Mouse (Mus musculus) c-Kit-positive CD71-positive TER-119-positive erythroid progenitor cells, embryonic 14.5 days (primary cell): ENCODE measurements around the gene St13.

Experiments used
- DNase-seq: peaks from one replicate; pipeline ENCODE4 v3.0.0-alpha.2; 2013; ENCODE audit warnings: low spot score

Gene St13

DNA sequence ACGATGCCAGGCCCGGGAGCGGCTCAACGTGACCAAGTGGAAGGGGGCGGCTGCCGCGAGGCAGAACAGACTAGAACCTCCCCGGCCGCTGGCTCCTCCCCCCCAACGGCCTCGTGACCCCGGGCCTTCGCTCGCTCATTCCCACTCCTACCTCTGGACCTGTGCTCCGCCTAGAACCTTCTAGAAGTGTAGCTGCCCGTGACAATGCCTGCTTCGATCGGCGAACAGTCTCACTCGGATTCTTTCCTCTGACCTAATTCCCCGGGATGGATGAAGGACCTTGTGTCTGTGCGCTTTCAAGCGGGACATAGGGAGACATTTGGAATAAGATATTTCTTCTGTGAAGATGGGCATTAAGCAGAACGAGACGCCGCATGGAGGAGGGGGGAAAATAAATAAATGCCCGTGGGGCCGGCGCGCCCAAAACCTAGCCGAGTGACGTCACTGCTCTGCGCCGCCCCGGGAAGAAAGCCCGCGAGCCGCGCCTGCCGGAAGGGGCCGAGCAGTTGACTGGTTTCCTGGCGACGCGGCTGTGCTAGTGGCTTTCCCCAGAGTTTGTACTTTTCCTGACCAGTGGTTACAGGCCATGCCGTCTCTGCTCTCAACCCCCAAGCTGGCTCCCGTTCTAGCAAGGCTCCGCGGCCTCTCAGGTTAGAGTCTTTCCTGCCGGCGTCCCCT is at the start of gene St13, which contains the start of gene Xpnpep3:
Gene St13 (minus strand): TSS at position 440 of the 678 bp plus-strand sequence.
Gene Xpnpep3 (plus strand): TSS at position 501 of the 678 bp plus-strand sequence.
- peak; percentile 96 for DNase-seq

DNA sequence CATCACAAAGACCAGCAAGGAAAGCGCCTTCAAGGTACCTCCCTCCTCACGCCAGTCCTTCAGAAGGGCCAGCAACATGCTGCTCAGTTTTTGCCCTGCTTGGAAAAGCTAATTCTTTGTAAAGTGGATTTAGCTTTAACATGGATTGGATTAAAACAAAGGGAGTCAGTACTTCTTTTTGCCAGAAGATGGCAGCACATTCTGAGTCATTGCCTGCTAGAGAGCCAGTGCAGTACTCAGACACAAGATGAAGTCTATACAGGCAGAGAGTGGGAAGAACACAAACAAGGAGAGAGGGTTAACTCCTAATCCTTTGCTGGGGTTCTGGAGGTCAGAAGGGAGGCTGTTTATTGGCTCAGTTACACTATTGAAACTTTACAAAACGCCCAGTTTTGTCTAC is 48.6 kb upstream of the St13 start:
- DNase-seq, result peak; percentile 71

DNA sequence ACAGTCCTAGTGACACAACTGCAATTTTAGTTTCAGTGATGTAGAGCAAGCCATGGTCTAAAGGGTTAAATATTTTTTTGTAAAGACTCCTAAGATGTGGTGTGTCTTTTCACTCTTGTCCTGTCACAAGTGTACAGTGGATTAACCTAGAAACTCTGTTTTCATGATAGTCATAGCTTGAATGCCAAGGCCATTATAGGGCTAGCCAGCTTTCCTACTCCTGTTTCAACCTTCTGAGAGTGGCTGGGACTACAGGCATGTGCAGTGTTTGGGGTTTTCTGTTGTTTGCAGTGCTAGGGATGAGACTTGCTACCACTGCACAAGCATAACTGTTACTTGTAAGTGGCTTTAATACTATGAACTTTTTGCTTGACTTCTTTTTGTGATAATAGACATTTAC is 39.4 kb upstream of the St13 start:
- no peak for DNase-seq

DNA sequence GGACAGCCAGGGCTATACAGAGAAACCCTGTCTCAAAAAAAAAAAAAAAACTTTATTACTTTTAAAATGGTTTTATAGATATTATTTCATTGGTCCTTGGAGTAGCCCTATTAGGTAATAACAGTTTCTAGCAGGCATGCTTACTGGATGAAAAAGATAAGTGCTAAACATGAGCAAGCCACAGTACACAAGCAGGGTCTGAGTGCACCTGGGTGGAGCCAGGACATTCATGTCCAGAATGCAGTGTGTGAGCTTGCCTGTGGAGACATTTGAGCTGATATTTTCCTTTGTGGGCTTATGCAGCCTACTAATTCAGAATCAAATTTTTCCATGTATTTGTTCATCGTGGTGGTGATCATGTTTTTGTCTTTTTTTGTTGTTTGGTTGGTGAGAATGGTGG is 38.5 kb upstream of the St13 start:
- DNase-seq, result no peak

DNA sequence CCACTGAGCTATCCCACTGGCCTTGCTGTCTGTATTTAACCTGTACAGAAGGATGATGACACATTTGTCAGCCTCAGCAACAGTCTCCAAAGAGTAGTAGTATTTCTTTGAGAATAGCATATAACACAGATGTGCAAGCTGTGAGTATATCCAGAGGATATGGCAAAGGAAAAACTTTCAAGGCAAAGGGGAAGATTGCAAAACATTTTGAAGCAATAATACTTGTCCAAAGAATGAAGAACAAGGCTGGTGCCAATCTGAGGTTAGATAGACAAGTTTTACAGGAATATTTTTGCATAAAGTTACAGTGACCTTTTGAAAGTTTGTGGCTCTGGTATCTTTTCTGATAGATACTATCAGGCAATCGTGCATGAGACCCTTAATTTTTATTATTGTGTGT is 31.3 kb upstream of the St13 start:
- no peak for DNase-seq

DNA sequence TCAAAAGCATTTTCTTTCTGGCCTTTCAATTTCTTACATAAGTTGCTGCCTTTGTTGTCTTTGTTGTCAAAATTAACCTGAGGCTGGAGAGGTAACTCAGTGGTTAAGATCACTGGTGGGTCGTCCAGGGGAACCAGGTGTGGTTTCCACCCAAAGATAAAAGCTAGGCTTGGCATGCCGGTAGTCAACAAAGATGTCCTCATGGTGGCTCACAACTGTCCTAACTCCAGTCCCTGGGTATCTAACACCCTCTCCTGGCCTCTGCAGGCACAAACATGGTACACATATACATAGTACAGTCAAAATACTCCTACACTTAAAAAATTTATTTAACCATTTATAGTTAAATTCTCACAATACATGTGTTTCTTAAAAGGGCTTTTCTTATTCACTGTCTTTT is 28.1 kb upstream of the St13 start:
- no peak for DNase-seq

DNA sequence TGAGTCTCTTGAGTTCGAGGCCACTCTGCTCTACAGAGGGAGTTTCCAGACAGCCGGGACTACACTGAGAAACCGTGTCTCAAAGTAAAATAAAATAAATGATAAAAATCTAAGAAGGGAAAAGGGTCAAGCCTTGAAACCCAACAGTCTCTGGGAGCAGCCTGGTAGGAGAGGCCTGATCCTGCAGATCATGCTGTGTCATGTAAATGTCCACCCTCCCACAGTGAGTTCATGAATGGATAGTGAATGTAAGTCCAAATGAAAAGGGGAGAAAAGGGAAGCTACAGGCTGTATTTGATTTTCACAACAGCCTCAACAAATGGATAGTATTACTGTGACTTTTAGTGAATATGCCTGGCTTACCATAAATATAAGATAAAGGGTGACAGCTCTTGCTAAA is 25.4 kb upstream of the St13 start:
- no peak for DNase-seq

DNA sequence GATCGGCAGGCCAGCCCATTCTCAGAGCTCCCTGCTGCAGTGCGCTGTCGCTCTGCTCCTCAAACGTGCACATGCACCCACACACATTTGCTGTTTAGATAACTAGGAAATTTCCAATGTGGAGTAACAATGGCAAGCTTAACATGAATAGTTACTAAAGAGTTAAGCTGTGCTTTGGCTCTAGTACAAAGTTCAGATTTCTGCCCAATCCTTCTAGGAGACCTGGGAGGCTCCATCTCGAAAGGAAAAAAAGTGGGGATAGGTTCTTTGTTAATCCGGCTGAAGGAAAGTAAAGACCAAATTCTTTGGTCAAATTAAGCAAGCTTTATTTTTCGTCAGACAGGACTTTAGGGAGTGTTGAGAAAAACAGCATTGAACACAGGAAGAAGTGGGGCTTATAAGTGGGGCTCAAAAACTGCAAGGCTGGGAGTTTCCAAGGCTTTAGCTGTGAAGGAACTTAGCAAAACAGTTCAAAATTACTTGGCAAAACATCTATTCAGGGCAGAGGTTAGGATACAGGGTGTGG is 22.3 kb upstream of the St13 start:
- DNase-seq, result no peak

DNA sequence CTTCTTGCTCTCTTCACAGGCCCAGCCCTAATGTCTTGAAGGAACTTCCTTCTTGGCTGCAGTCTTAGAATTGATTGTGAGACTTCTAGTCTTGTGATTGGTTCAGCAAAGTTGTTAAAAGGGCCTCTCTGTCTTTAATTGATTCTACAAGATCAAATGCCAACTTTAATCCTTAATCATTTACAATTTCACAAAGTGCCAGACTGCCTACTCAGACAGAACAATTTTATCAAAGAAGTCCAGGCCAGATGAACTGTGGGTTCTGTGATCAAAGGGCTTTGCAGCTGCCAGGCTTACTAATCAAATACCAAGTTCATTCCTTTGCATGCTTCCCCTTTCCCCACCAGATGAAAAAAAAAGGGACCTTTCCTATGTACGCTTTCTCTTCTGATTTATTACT is 21.6 kb upstream of the St13 start:
- DNase-seq, result no peak

DNA sequence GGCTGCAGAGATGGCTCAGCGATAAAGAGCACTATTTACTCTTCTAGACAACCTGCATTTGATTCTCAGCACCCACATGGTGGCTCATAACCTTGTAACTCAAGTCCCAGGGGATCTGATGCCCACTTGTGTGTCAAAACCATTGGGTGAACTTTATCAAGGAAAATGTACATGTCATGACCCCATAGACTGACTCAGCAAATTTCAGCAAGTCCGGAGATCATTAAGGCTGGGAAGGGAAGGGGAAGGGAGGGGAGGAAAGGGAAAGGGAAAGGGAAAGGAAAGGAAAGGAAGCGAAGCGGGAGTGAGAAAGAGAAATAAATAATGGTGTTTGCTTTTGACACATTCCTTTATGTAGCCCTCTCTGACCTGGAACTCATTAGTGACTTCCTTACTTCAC is 18.2 kb upstream of the St13 start:
- DNase-seq, result no peak

DNA sequence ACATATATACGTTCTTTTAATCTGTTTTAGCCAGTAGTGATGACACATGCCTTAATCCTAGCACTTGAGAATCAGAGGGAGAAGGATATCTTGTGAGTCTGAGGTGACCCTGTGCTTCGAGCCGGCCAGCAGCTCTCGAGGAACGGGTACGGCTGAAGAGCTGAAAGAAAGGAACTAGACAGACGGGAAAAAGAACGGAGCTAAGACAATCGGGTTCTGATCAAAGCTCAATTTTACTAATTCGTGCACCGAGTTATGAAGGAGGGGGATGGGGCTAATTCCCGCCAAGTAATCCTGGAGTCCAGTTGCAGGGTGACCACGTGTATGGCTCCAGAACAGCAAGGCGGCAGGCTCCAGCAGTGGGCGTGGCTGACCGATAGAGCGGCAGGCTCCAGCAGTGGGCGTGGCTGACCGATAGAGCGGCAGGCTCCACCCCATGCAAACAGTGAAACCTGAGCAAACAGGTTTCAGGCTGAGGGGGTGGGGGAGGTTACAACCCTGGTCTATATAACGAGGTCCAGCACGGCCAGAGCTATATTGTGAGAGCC is 17.0 kb upstream of the St13 start:
- peak; percentile 44 for DNase-seq

DNA sequence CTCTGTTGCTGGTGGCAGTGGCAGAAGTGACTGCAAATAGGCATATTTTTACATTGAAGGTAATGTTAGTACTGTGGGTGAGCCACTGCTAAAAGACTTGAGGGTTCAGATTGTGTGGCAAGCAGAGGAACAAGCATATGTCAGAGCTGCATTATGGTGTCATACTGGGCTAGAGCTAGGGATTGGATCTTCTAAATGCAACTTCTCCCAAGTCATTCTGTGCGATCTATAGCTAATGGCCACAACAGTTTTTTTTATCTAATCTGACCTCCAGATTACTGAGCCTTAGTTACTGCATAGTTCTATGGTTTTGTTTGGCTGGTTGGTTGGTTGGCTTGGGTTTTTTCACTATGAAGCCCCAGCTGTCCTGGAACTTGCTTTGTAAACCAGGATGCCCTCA is 8.3 kb upstream of the St13 start, which contains the start of gene Dnajb7:
Gene Dnajb7 (minus strand): TSS at position 101 of the 400 bp plus-strand sequence.
- no peak for DNase-seq

DNA sequence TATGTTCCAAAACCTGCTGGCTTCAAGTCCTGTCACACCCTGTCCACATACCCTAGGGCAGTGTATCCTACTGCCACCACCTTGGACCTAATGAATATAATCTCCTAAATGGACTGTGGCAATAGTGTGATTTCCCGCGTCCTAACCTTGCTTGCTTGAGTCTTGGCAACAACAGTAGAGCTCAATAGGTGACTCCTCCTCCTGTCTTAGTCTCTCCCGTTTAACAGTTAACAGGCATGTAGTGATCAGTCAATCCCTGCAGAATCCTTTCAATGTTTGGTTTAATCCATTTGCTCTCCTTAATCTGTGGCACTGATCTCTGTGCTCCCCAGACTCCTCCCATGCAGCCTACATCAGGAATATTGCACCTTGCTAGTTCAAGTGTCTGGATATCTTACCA is 5.1 kb upstream of the St13 start:
- DNase-seq, result no peak

DNA sequence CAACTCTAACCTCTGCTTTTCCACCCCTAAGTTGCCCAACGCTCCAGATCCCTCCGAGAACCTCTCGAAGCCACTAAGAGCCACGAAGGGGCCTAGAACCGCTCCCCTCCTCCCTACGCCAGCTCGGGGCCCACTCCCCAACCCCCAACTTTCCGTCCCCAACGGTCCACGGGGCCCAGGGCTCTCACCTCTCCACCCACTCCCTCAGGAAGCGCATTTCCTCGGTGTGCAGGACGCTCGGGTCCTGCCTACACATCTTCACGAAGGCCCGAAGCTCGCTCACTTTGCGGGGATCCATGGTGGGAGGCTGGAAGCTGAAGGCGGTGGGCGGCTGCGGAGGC is 610 bp downstream of the St13 start:
- no peak for DNase-seq

DNA sequence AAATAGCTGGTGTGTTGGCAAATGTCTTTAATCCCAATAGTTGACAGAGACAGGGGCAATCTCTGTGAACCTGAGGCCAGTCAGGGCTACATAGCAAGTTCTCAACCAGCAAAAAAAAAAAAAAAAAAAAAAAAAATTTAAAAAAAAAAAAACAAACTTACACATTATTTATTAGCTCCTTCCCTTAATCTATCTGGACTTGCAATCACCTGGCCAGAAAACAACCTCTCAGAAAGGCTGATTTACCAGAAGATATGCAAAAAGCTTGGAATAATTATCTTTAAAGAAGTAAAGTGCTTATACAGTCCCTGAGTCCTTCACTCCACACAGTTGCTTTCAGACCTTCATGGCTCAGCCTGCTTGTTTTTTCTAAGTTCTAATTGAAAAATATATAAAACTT is 1.7 kb downstream of the St13 start:
- no peak for DNase-seq

DNA sequence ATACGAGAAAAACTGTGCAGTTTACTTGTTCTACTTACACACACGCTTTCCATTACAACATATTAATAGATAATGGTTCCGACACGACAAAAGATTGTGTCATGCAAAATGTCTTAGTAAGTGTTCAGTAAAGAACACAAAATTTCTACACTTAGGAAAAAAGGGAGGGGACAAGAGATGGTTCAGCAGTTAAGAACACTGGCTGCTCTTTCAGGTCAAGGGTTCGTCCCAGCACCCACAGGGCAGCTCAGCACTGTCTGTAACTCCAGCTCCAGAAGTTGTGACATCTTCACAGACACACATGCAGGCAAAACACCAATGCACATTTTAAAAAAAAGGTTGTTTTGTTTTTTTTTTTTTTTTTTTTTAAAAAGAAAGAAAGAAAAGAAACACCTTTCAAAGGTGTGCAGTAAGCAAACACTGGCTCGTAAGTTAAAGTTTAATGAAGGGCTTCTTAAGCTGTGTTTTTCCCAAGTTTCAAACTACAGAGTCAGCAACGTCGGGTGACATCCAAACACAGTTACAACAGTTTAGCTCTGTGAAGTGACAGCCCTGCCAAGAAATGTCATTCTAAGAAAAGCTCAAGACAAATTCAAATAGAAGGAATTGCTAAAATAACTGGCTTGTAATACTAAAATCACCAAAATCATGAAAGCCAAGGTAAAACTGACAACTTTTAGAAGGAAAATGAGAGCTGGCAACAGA is 5.5 kb downstream of the St13 start:
- no peak for DNase-seq

DNA sequence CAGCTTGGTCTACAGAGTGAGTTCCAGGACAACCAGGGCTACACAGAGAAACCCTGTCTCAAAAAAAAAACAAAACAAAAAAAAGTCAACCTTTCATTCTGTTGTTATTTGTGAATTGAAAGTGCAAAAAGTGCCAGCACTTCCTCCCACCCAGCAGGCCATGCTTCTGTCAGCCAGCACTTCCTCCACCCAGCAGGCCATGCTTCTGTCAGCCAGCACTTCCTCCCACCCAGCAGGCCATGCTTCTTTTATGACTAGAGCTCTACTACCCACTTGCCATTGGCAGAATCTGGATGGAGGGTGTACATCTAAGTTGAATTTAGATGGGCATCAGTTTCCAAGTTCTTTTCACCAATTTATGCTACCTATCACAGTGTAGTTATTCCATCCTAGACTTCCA is 6.9 kb downstream of the St13 start:
- no peak for DNase-seq

DNA sequence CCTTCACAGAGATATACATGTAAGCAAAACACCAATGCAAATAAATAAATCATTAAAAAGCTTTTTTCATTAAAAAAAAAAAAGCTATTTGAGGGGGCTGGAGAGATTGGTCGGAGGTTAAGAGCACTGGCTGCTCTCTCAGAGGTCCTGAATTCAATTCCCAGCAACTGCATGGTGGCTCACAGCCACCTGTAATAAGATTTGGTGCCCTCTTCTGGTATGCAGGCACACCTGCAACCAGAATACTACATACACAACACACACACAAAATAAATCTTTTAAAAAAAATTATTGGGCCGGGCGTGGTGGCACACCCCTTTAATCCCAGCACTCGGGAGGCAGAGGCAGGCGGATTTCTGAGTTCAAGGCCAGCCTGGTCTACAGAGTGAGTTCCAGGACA is 13.6 kb downstream of the St13 start:
- DNase-seq, result no peak

DNA sequence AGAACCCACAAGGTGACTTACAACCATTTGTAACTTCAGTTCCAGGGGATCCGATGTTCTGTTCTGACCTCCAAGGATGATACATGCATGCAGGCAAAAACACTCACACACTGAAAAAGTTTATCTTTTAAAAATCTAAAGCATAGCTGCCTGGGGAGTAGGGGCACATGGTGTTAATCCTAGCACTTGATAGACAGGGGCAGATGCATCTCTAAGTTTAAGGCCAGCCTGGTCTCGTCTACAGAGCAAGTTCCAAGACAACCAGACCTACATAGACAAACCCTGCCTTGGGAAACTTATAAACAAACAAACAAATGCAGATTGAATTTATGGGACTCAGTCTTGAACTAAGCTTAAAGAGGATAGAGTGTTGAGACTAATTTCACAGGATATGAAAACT is 21.0 kb downstream of the St13 start:
- DNase-seq, result no peak

DNA sequence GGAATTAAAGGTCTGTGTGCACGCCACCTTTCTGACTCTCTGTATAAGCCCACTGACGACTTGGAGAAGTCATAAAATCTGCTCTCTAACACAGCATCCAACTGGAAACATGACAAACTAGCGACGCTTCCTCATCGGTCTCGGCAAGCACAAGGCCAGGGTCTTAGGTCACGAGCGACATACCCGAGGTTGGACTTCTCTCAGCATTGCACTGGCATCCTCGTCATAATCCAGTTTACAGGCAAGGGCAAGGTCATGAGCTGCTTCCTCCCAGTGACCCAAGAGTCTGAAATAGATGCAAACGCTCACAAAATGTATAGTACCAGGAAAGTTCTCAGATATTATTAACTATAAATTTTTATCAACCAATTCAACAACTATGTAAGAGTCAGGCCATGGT is 25.3 kb downstream of the St13 start:
- no peak for DNase-seq

DNA sequence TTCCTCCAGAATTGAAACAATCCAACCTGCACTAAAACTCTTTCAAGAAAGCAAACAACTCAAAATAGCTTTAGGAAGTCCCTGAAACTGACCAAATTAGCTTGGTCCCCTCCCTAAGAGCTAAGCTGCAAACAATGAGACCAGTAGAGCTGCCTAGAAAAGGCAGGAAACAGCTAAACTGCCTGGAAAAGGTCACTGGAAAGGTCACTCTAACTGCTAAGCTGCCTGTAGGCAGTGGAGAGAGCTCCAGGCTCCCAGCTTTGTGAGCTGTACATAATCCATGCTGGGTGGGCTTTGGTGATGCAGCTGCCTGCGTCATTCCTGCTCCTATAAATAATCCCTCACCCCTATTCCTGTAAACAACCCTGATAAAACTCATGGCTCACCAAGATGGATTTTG is 29.5 kb downstream of the St13 start:
- DNase-seq, result no peak

DNA sequence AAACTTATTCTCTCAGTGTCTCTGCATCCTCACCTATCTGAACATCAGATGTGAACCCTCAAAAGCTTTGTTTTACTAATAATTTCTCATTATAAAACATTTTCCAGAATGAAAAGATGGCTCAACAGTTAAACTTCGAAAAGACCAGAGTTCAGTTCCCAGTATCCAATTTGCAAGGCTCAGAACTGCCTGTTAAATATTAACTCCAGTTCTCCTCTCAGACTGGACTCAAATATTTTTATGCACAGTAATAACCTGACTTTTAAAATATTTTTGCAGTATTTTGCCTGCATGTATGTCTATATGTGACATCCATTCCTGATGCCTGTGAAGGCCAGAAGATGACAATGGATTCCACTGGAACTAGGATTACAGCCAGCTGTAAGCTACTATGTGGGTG is 31.3 kb downstream of the St13 start:
- no peak for DNase-seq

DNA sequence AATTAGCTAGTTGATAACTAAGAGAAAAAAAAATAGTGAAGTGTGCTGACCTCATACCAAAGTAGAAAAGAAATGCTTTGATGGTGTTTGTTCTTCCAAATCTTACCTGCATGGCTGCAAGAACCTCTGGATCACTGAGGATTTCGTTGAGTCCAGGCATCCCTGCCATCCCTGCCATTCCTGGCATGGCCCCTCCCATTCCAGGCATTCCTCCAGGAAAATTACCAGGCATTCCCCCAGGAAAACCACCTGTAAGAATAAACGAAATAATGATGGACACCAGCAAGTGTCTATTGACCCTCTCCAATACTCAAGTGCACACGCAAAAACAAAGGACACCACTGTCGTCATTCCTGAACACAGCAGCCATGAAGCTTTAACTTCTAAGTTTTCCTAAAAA is 33.6 kb downstream of the St13 start:
- DNase-seq, result no peak

DNA sequence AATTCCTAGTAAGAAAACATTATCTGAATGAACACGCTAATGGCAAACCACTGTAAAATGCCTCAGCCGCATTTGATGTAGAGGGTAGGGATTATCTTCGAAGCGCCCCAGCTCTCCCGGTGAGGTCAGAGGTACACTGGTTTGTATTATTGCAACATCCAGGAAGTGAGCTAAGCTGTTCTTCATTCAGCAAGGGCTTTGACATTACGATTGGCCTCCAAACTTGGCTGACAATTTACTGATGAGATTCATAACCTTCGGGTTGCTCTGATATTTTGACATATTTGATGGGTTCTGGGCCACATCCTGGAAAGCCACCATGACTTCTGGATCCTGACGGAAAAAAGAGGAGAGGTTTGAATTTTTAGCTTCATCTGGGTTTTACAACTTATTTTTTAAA is 34.6 kb downstream of the St13 start:
- no peak for DNase-seq
